Mouse (Mus musculus): ENCODE results near the gene Cav2.

- no peak for TF ChIP-seq CTCF (IDR thresholded peaks at IDR 0.05; ENCODE audit: extremely low read depth, insufficient read depth, low read length)
- TF ChIP-seq POLR2A (IDR thresholded peaks at IDR 0.05; ENCODE audit: extremely low read depth, insufficient read depth, low read length), result no peak
Observed at GRCm38 (mm10) chr6:17239693-17240092, 41.3 kb upstream of the Cav2 start.

All from cortical plate, adult 2 months (tissue).